Mouse (Mus musculus) CD8-positive naive resting alpha-beta T cell, adult 57 days (primary cell): ENCODE results near the gene Olfr701. TPM values are rescaled to one million over a fixed set of nuclear protein-coding genes. Genes with fewer than 3 reads are reported as not detected.

ENCODE experiments used
- total RNA-seq: library from RNA; stranded (reverse); gene quantifications from one replicate; pipeline ENCODE4 v1.2.4, GENCODE M21; 2023

Olfr701 gene
- not detected for total RNA-seq

DNA sequence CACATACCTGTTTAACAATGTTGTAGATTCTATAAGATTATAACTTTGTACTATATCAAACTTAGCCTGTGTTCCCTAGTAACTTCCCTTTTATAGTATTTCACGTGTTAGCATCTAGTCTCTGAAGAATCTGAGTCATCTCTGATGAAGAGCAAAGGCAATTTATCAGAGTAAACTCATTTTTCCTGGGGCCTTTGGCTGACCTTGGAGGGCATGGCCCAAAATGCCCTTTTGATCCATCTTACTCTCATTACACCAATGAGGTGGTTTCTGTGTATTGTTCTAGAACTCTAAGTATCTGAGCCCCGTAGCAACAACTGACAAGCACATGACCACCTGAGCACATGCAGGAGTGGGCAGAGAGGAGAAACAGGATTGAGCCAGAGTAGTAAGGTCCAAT lies at the start of gene Olfr701:
Olfr701 (plus strand) TSS at position 301 of the 400 bp plus-strand sequence.

DNA sequence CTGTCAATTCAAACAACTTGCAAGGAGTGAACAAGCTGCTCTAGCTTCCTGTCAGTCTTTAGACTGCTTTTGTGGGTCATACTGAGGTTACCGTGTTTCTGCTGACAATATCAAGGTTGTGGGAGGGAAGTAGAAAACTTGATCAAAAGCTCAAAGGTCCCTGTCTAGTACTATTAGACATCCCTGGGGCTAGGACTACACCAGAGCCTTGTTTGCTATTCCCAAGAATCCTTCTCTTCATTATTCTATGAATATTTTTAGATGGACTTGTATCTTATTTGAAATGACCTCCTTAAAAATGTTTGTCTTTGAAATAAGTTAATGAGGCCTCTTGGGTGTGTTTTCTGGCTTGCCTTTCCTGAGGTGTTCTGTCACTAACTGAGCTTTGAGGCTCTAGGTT lies 20.8 kb upstream of the Olfr701 start, which contains the start of gene Olfr699:
Olfr699 (minus strand) TSS at position 101 of the 400 bp plus-strand sequence.

DNA sequence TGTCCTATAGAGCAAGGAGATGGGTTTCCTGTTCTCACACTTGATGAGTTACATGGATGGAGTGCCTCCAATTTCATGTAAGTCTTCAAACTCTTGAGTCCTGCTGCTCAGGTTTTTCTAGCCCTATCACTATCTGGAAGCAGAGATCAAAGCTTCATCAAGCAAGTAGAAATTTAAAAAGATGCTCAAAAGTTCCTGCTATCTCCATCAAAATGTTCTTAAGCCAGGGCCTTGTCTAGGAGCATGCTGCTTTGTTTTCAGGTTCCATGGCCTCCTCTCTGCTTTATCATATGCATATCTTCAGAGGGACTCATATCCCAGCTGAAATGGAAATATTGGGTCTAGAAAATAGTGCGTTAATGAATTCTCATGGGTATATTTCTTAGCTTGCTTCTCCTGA lies 5.2 kb upstream of the Olfr701 start, which contains the start of gene Olfr700:
Olfr700 (minus strand) TSS at position 101 of the 400 bp plus-strand sequence.

DNA sequence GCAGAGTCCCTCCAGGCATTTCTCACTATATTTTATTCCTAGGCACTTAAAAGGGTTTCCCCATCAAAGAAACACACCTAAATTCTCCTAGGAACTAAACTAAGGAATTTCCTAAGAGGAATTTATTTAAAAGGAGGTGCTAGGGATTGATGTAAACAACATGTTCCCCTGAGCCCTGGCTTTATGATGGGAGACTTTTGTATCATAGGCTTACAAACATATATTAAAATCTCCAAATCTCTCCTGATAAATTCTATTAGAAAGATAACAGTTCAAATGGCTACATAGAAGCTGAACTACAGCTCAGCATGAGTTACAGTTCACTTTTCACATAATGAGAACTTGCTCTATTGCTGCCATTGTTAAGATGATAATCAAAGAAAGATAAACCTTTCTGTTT lies 19.9 kb downstream of the Olfr701 start, which contains the start of gene Olfr702:
Olfr702 (minus strand) TSS at position 101 of the 400 bp plus-strand sequence.

DNA sequence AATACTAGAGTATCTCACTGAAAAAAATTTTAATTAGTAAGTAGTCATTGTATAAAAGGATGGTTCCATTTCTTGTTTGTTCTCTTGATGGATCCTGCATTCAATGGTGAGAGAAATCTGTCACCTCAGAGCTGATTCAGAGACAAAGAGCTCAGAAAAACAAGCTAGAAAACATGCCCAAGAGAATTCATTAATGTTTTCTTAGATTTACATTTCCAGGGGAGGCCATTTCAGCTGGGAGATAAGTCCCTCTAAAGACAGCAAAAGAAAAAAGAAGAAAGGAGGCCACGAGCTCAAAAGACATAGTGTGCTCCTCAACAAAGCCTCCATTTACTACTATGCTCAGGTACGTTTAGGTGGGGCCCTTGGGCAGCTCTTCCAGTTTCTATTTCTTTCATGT lies 29.1 kb downstream of the Olfr701 start, which contains the start of gene Olfr703:
Olfr703 (plus strand) TSS at position 301 of the 400 bp plus-strand sequence.

DNA sequence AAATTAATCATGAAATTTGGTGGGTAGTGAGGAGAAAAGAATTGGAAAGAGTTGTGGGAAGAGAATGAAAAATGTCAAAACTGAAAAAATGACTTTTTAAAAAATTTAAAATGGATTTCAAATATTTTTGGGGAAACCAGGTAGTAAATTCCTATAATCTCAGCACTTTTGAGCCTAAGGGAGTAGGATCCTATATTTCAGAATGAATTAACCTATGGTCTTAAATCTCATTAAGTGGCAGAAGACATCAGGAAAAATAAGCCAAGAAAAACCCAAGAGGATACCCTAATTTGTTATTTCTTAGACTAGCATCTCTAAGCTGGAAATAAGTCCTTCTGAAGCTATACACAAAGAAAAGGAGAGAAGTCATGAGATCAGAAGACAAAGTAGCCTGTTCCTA lies 49.0 kb downstream of the Olfr701 start, which contains the start of gene Olfr704:
Olfr704 (plus strand) TSS at position 301 of the 400 bp plus-strand sequence.

Other genes with a start within 250 kb of the Olfr701 start
- not detected for gene Olfr693, start 133.5 kb upstream of the Olfr701 start, total RNA-seq
- not detected for gene Olfr694, start 122.3 kb upstream of the Olfr701 start, total RNA-seq
- not detected for gene Olfr695, start 97.7 kb upstream of the Olfr701 start, total RNA-seq
- gene Olfr697, start 71.7 kb upstream of the Olfr701 start, total RNA-seq, result not detected
- not detected for gene Olfr698, start 58.7 kb upstream of the Olfr701 start, total RNA-seq
- gene Olfr699, start 20.9 kb upstream of the Olfr701 start, total RNA-seq, result not detected
- not detected for gene Olfr700, start 5.3 kb upstream of the Olfr701 start, total RNA-seq
- gene Olfr702, start 19.8 kb downstream of the Olfr701 start, total RNA-seq, result not detected
- gene Olfr703, start 29.2 kb downstream of the Olfr701 start, total RNA-seq, result not detected
- gene Olfr704, start 49.1 kb downstream of the Olfr701 start, total RNA-seq, result not detected
- not detected for gene Olfr705, start 62.8 kb downstream of the Olfr701 start, total RNA-seq
- gene Olfr706, start 74.0 kb downstream of the Olfr701 start, total RNA-seq, result not detected
- gene Olfr707, start 87.1 kb downstream of the Olfr701 start, total RNA-seq, result not detected
- not detected for gene Olfr1532-ps1, start 93.9 kb downstream of the Olfr701 start, total RNA-seq
- gene Olfr709-ps1, start 118.1 kb downstream of the Olfr701 start, total RNA-seq, result 0.12 TPM
- not detected for gene Olfr710, start 134.2 kb downstream of the Olfr701 start, total RNA-seq
- not detected for gene Olfr6, start 149.8 kb downstream of the Olfr701 start, total RNA-seq
- not detected for gene Olfr711, start 161.3 kb downstream of the Olfr701 start, total RNA-seq
- gene Olfr2, start 191.9 kb downstream of the Olfr701 start, total RNA-seq, result not detected
- not detected for gene Olfr713, start 217.0 kb downstream of the Olfr701 start, total RNA-seq